Mouse (Mus musculus) kidney, postnatal 14 days (tissue): ENCODE results near the gene Magi2.

Experiments
- DNase-seq: peaks from one replicate; pipeline ENCODE4 v3.0.0; 2022; ENCODE audit warnings: mixed read lengths

Magi2 gene

GRCm38 (mm10) chr5:20620596-20621511 is 1394.0 kb downstream of the Magi2 start:
- peak; percentile 3 for DNase-seq

GRCm38 (mm10) chr5:20622417-20622816 is 1395.6 kb downstream of the Magi2 start:
- no peak for DNase-seq

DNA sequence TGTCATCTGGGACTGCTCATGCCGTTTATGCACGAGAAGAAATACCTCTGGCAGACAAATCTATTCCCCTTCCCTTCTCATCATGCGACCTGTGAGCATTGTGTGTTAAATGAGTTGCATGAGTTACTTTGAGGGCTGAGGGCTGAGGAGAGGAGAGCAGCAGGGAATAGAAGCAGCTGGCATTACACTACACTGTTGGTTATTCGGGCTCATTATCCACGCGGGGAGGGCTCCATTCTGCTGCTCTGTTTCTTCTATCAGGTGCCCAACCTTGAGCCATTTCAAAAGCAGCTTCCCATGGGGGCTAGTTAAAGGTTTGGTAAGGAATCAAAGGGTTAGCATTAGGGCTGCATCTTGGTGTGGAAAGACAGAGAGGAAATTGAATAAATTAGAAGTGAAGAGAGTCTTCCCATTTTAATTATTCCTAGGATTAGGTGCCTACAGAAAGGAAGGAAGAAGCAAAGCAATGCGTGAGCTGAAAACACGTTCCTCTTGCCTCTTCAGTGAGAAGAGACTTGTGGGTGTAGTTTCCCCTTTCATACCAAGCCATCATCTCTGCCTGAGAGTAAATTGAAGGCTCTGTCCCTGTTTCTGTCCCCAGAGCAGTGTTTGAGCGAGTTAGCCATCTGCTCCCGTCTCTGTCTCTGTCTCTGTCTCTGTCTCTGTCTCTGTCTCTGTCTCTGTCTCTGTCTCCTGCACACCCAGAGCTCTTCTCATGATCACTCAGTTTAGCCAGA is 1396.2 kb downstream of the Magi2 start:
- DNase-seq = no peak

GRCm38 (mm10) chr5:20625117-20625516 is 1398.3 kb downstream of the Magi2 start:
- DNase-seq = no peak

GRCm38 (mm10) chr5:20628954-20629601 is 1402.2 kb downstream of the Magi2 start:
- DNase-seq = no peak

GRCm38 (mm10) chr5:20634046-20634769 is 1407.4 kb downstream of the Magi2 start:
- DNase-seq = no peak

DNA sequence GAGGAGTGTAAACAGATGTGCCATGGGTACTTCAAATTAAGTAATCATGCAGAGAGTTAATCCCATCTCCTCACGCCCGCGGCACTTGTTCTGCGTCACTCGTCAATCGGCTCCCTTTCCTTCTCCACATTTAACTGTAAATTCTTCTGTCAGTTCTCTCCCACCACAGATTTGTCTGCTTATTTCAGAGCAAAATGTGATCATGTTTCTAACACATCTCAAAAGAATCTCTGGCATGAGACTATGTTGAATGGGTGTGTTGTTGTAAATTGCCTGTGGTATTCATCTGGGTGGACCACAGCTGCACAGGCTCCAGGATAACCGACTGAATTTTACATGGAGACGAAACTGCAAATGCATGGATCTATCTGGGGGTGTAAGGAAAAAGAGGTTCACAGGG is 1408.0 kb downstream of the Magi2 start:
- DNase-seq = no peak

- peak; percentile 27 for DNase-seq
These were observed 1410.6 kb downstream of the Magi2 start for GRCm38 (mm10) chr5:20637300-20637989.

- DNase-seq = no peak
These were observed 1415.4 kb downstream of the Magi2 start for GRCm38 (mm10) chr5:20642196-20642595.

GRCm38 (mm10) chr5:20643741-20644140 is 1416.9 kb downstream of the Magi2 start:
- no peak for DNase-seq

- DNase-seq = no peak
These were observed 1420.1 kb downstream of the Magi2 start for GRCm38 (mm10) chr5:20646947-20647346.

DNA sequence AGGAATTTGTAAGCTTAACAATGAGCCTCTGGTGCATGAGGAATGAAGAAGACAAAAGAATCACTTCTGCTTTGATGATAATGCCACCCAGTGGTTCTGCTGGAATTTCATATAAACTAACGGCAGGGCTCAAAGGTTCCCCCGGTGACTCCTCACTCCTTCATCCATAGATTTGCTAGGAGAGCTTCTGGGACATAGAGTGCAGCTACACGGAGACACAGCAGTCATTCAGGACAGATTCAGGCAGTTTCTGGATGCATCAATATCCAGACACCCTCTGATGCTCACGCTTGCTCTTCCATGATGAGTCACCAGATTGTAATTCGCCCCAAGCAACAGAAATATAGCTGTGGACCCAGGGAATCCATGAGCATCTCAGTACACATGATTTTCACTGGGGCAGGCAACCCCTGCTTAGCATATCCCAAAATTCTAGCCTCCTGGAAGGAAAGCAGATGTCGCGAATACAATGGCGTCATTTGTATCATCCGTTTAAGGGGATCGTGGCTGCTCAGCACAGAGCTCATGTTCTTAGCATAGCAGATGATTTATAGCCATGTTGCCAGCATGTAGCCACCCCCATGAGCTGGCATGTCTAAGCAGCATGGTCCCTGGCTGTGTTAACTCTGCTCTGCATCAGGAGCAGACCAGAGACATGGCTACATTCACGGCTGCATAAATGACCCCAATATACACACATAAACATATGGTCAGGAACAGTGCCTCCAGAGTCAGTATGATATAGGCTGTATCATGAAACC is 1426.8 kb downstream of the Magi2 start:
- DNase-seq = no peak

GRCm38 (mm10) chr5:20654766-20655472 is 1428.1 kb downstream of the Magi2 start:
- no peak for DNase-seq

GRCm38 (mm10) chr5:20657056-20657455 is 1430.2 kb downstream of the Magi2 start:
- DNase-seq = no peak

DNA sequence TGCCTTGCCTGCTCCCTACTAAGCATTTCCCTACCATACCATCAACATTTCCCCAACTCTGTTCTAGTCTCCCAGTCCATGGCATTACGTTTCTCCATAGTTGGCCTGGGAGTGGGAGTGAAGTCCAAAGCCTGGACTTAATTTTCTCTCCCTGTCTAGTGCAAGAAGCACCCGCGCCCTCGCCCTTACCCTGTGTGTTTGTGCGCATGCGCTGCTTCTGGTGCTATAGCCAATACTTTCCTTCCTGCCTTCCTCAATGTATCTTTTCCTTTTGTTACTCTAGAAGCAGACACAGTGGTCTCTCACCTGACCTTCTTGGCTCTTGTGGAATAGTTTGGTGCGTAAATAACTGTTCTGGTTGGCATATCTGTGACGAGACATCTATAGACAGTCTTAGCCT is 1440.8 kb downstream of the Magi2 start:
- no peak for DNase-seq

GRCm38 (mm10) chr5:20668736-20669355 is 1442.0 kb downstream of the Magi2 start:
- no peak for DNase-seq

DNA sequence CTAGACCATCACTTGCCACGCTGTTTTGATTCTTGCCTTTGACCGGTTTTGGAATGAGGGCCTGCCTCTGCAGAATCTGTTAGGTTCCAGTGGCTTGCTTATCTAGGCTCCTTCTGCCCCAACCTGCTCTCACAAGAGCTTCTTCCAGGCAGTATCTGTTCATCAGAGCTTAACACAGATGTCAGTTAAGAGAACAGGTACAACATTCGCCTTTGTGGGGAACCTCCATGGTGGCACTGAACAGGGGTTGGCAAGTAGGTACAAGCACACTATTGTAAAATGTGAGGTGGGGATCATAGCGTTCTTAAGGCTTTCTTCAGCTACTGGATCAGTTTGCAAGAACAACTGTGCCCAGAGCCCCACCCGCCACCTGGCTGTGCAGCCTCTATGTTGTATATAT is 1442.6 kb downstream of the Magi2 start:
- no peak for DNase-seq

DNA sequence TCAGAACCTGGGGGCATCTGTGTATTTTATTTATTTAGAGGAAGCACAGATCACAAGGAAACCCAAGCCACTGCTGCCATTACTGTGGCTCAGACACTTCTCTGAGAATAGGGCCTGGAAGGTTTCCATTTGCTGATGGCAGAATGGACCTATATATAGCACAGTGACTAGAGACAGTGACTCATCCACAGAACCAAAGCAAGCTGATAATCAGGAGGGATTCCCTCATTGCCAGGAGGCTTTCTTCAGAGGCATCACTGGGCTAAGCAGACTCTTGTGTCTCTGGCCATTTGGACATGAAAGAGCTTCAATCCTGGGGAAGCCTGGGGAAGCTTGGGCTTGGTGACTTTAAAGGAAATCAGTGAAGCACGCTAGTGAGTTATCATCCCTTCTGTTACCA is 1445.0 kb downstream of the Magi2 start:
- DNase-seq = no peak

DNA sequence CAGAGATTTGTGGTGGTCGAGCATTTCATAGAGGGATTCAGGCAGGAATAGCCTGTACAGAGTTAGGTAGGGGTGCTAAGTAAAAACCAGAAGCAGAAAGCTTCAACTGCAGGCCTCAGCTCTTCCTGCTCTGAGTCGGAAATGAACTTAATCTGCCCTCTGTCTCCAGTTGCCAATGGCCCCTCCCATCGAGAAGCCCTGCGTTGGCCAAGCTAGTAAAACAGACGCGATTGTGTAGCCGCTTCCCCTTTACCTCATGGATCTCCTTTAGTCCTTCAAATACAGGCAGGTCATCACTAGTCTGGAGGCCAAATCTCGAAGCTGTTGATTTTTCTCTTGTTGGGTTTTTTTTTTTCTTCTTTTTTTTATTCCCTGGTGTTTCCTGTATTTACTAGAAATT is 1447.7 kb downstream of the Magi2 start:
- no peak for DNase-seq

- no peak for DNase-seq
These were observed 1448.4 kb downstream of the Magi2 start for GRCm38 (mm10) chr5:20675163-20675665.
